Mouse (Mus musculus): ENCODE results near the gene Olfr750.

DNA sequence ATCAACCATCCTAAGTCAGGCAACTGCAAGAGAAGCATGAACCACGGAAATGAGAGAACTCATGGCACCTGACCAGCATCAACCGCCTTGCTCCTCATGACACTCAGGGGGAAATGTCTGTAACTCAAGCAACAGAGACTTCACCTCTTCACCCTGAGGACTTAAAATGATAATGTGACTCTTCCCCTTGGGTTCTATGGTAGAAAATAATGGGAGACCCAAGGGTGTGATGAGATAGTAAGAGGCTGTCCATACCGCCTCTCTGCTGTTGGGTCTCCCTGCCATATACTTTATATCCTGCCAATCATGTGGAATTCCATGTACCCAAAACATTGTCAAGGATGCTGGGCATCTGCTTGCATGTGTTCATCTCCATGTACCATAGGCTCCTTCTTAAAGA, at the start of gene Olfr750:
- no peak for TF ChIP-seq CTCF (conservative IDR thresholded peaks at IDR 0.05; ENCODE audit: insufficient read depth, insufficient read length, low read depth, low read length)
- no peak for TF ChIP-seq POLR2A (IDR thresholded peaks at IDR 0.05; ENCODE audit: low read depth, low read length)
